Mouse (Mus musculus): ENCODE measurements around the gene Ncoa5.

DNA sequence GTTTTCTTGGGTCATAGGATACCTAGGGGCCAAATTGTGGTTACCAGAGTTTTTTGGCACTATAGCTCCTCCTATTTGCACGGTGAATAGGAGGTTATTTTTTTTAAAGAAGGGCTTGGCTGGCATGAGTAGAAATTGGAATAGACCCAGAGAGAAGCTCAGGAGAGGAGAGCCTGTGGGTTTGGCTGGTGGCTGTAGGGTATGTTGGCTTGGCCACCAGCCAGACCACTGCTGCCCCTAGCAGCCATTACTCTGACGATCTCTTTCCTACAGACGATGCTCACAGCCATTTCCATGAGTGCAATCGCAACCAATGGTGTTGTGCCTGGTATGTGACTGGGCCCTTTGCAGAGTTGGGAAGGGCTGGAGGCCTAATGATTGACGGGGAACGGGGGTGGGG, 59.1 kb downstream of the Ncoa5 start:
- TF ChIP-seq CTCF (IDR thresholded peaks at IDR 0.05) = no peak
- TF ChIP-seq EP300 (IDR thresholded peaks at IDR 0.05) = no peak

Data from lung, postnatal 0 days (tissue).